Mouse (Mus musculus): ENCODE data around the gene Lasp1. TPM values are rescaled to one million over a fixed set of nuclear protein-coding genes. Genes with fewer than 3 reads are reported as not detected.
"Not testable (repeated sequence)": the region's sequence is repeated elsewhere in the genome, so short reads cannot be mapped to it uniquely, and the experiment has no call there.

Gene Lasp1
- total and polyA plus RNA-seq, 3 experiments: 12.5 to 45.4 (median 18.6) TPM

- Histone ChIP-seq H3K9me3 (replicated peaks; ENCODE audit: low read length) (peaks cover 2% of the 10 kb centered on the region), H3K79me2 (replicated peaks; ENCODE audit: control insufficient read depth, extremely low read depth, insufficient read depth, poor library complexity, severe bottlenecking) (no peaks in the 10 kb centered on the region), H3K36me3 (replicated peaks in 1 of 2; ENCODE audit: control insufficient read depth in 1 of 2, insufficient read depth in 1 of 2, low read length in 1 of 2) (no peaks in the 10 kb centered on the region), H3K27me3 (replicated peaks) (peaks cover 7% of the 10 kb centered on the region), H3K9ac (ENCODE audit: insufficient read depth, low read depth) (no peak overlapping the region), H3K4me2 (ENCODE audit: insufficient read depth, low read depth, poor library complexity, severe bottlenecking) (no peak overlapping the region), H3K4me1 (ENCODE audit: control insufficient read depth in 1 of 2, insufficient read depth in 2 of 2) (peaks cover 0 to 14% of the 10 kb centered on the region in 2 experiments; a peak in 2 of 4 replicates), H3K4me3 (replicated peaks in 1 of 3; ENCODE audit: low read depth in 2 of 3, low read length in 2 of 3, poor library complexity in 1 of 3) (no peak overlapping the region), H3K27ac (ENCODE audit: insufficient read depth, low read depth) (no peak overlapping the region)
- dilution Hi-C loops (cut with MboI; ENCODE audit: extremely low pct_ligation_motif_present, extremely low pct_unique_long_range_greater_than_20kb, low sequenced_read_pairs): no loop called here
- TF ChIP-seq MEF2A (IDR thresholded peaks at IDR 0.05; ENCODE audit: borderline replicate concordance, low read depth, low read length) (no peak), ETS1 (conservative IDR thresholded peaks at IDR 0.05; ENCODE audit: low read depth, low read length) (no peak), CTCF (conservative IDR thresholded peaks at IDR 0.05 in 1 of 2, IDR thresholded peaks at IDR 0.05 in 1 of 2; ENCODE audit: low read depth in 2 of 2, low read length in 2 of 2) (no peak), ZKSCAN1 (IDR thresholded peaks at IDR 0.05; ENCODE audit: borderline replicate concordance, low read depth, low read length) (no peak), E2F4 (IDR thresholded peaks at IDR 0.05; ENCODE audit: insufficient replicate concordance, low read depth, low read length) (no peak), MAZ (IDR thresholded peaks at IDR 0.05; ENCODE audit: low read depth, low read length) (no peak), JUN (IDR thresholded peaks at IDR 0.05; ENCODE audit: insufficient read depth, low read depth, low read length) (no peak), POLR2AphosphoS2 (IDR thresholded peaks at IDR 0.05; ENCODE audit: low read depth, low read length) (no peak), EP300 (IDR thresholded peaks at IDR 0.05; ENCODE audit: low read length) (no peak), ZMIZ1 (IDR thresholded peaks at IDR 0.05; ENCODE audit: low read depth, low read length) (no peak), MAFK (IDR thresholded peaks at IDR 0.05; ENCODE audit: insufficient replicate concordance, low read length) (no peak), ZC3H11A (IDR thresholded peaks at IDR 0.05; ENCODE audit: low read depth, low read length) (no peak), TCF12 (IDR thresholded peaks at IDR 0.05; ENCODE audit: low read depth, low read length) (no peak)
- DNase-seq (ENCODE audit: extremely low read depth): no peak
- in situ Hi-C loops (cut with MboI; ENCODE audit: low pct_ligation_motif_present, low pct_unique_long_range_greater_than_20kb, low sequenced_read_pairs): no loop called here
Measured at GRCm38 (mm10) chr11:97789727-97790126, 9.1 kb upstream of the Lasp1 start.

GRCm38 (mm10) chr11:97790778-97791438, 7.9 kb upstream of the Lasp1 start:
- H3K79me2 ChIP-seq (replicated peaks; ENCODE audit: control insufficient read depth, extremely low read depth, insufficient read depth, poor library complexity, severe bottlenecking); dilution Hi-C loops (cut with MboI; ENCODE audit: extremely low pct_ligation_motif_present, extremely low pct_unique_long_range_greater_than_20kb, low sequenced_read_pairs); H3K9me3 ChIP-seq (replicated peaks; ENCODE audit: low read length); H3K4me3 ChIP-seq (replicated peaks in 1 of 3; ENCODE audit: low read depth in 2 of 3, low read length in 2 of 3, poor library complexity in 1 of 3); in situ Hi-C loops (cut with MboI; ENCODE audit: low pct_ligation_motif_present, low pct_unique_long_range_greater_than_20kb, low sequenced_read_pairs); DNase-seq (ENCODE audit: extremely low read depth); H3K9ac ChIP-seq (ENCODE audit: insufficient read depth, low read depth); H3K27me3 ChIP-seq (replicated peaks); H3K4me2 ChIP-seq (ENCODE audit: insufficient read depth, low read depth, poor library complexity, severe bottlenecking); H3K36me3 ChIP-seq (replicated peaks in 1 of 2; ENCODE audit: control insufficient read depth in 1 of 2, insufficient read depth in 1 of 2, low read length in 1 of 2); H3K27ac ChIP-seq (ENCODE audit: insufficient read depth, low read depth): not testable (repeated sequence)
- H3K4me1 ChIP-seq (ENCODE audit: control insufficient read depth in 1 of 2, insufficient read depth in 2 of 2): peaks cover 2 to 16% of the 10 kb centered on the region in 2 experiments; a peak in 3 of 4 replicates
- TF ChIP-seq ZNF384 (IDR thresholded peaks at IDR 0.05; ENCODE audit: low read depth, low read length) (peak; percentile 59), ELF1 (IDR thresholded peaks at IDR 0.05; ENCODE audit: low read depth, low read length) (peak; percentile 30; the same call in 1 of the 2 replicates), CTCF (conservative IDR thresholded peaks at IDR 0.05 in 1 of 2, IDR thresholded peaks at IDR 0.05 in 1 of 2; ENCODE audit: low read depth in 2 of 2, low read length in 2 of 2) (0 out of 4 replicates have a peak, but pooled peaks of 1 of the 2 experiments have one; percentile 1), TBP (conservative IDR thresholded peaks at IDR 0.05; ENCODE audit: low read depth, low read length) (peak; percentile 94)

Data from CH12.LX (cell line).